Mouse (Mus musculus): Measurements from ENCODE around the gene Arl16.

Gene Arl16

GRCm38 (mm10) chr11:120445475-120445874, 21.9 kb downstream of the Arl16 start:
- no peak for DNase-seq

GRCm38 (mm10) chr11:120444106-120444505, 23.3 kb downstream of the Arl16 start:
- no peak for DNase-seq

- DNase-seq, result no peak
Measured at GRCm38 (mm10) chr11:120442765-120443280, 24.6 kb downstream of the Arl16 start.

- DNase-seq, result no peak
Measured at GRCm38 (mm10) chr11:120442344-120442743, 25.1 kb downstream of the Arl16 start, which contains the start of gene Tspan10. Tspan10 (plus strand) TSS chr11:120442644.

GRCm38 (mm10) chr11:120437857-120438385, 29.5 kb downstream of the Arl16 start:
- no peak for DNase-seq

- peak; percentile 90 for DNase-seq
Measured at GRCm38 (mm10) chr11:120437152-120437856, 30.1 kb downstream of the Arl16 start, which contains the start of gene Nploc4. Nploc4 (minus strand) TSS chr11:120437708.

- DNase-seq, result no peak
Measured at GRCm38 (mm10) chr11:120426727-120427126, 40.7 kb downstream of the Arl16 start.

- DNase-seq, result peak; percentile 70
Measured at GRCm38 (mm10) chr11:120423569-120424295, 43.7 kb downstream of the Arl16 start.

- DNase-seq, result no peak
Measured at GRCm38 (mm10) chr11:120422651-120423568, 44.5 kb downstream of the Arl16 start.

- no peak for DNase-seq
Measured at GRCm38 (mm10) chr11:120418592-120418991, 48.8 kb downstream of the Arl16 start.

- DNase-seq, result no peak
Measured at GRCm38 (mm10) chr11:120417852-120418251, 49.6 kb downstream of the Arl16 start.
